Mouse (Mus musculus) telencephalon, adult 2 months (tissue): ENCODE data around the gene Arhgef3.

Experiments
- DNase-seq: peaks from one replicate; pipeline ENCODE4 v3.0.0-alpha.2; 2011; ENCODE audit warnings: low read depth, low spot score

Arhgef3 gene

DNA sequence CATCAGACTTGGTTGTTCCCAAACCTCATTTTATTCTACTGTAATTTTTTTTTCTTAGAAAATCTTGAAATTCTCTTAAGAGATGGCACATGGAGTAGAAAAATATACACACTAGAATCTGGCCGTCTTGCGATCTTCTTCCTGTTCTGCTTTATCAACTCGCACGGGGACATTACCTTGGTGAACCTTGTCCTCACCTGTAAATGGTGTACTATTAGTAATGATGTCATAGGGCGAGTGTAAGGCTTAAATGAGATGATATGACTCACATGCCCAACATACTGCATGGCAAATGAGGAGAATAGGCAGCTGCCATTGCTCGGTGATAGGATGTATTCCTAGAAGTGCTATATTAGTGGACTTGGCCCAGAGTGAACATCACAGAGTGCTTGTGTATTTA, 49.9 kb downstream of the Arhgef3 start:
- no peak for DNase-seq

DNA sequence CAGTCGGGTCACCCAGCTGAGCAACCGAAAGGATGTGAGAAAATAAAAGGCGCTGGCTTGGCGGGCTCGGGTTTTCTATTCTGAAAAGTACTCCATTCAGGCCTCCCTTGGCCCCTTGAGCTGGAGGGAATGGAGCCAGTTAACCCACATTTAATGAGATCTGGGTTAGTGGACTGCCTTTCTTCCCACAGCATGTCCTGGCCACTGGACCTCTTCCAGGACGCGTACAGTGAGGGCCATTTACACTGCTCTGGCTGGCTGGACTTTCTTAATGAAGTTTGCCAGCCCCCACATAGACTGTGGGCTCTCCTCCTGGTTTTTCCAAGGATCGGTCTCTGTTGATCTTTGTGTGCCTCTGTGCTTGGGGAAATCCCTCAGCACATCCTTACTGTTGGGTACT, 52.1 kb downstream of the Arhgef3 start:
- no peak for DNase-seq

DNA sequence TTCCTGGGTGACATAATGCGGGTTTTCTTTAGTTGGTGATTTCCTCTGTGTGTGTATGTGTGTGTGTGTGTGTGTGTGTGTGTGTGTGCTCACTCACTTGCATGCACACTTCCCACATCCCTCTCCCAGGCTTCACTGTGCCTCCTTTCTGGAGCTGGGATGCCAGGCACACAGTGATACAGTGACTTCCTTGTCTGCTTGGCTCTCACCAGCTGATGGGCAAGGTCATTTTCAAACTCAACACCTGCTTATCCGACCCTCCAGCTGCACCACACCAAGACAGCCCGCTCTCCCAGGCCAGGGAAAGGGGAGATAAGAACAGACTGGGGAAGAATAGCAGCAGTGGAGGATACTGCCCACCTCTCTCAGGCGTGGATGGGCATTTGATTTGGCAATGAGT, 52.5 kb downstream of the Arhgef3 start:
- DNase-seq, result no peak

DNA sequence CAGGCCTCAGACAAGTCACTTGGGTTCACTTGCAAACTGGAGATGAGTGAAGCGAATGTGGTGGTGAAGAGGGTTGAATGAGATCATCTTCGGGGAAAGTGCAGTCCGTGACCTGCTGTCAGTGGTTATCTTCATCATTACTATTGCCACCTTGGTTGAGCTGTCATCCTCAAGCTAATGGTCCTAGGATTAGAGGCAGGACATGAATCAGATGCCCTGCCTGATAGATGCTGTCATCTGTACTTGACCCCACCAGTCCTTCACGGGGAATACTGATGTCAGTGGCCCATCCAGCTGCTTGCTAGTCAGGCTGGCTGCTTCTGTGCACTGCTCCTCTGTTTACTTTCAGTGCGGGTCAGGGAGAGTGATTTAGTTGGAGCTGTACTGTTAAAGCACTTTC, 53.7 kb downstream of the Arhgef3 start:
- no peak for DNase-seq

DNA sequence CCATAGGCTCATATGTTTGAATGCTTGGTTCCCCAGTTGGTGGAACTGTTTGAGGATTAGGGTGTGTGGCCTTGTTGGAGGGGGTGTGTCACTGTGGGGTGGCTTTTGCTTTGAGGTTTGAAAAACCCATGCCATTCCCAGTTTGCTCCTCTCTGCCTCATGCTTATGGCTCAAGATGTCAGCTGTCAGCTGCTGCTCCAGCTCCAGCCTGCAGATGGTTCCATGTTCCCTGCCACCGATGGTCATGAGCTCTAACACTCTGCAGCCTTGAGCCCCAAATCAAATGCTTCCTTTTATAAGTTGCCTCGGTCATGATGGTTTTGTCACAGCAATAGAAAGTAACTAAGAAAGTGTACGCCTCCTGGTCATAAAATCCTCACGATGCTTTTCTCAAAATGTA, 54.6 kb downstream of the Arhgef3 start:
- no peak for DNase-seq

DNA sequence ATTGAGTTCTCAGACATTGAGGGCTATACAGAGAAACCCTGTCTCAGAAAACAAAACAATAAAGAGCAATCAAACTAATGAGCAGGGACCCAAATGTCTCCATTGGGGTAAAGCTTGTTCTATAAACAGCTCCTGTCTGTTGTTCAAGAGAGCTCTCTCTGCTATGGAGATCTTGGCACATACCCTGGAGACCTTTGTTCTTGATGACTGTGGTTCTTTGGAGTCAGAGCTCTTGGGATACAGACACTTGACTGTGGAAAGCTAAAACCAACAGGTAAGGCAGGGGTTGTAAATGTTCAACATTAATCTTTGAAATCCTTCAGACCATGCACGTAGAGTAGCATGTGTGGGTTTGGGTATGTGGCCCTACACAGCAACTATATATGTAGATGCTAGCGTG, 55.7 kb downstream of the Arhgef3 start:
- DNase-seq, result no peak

DNA sequence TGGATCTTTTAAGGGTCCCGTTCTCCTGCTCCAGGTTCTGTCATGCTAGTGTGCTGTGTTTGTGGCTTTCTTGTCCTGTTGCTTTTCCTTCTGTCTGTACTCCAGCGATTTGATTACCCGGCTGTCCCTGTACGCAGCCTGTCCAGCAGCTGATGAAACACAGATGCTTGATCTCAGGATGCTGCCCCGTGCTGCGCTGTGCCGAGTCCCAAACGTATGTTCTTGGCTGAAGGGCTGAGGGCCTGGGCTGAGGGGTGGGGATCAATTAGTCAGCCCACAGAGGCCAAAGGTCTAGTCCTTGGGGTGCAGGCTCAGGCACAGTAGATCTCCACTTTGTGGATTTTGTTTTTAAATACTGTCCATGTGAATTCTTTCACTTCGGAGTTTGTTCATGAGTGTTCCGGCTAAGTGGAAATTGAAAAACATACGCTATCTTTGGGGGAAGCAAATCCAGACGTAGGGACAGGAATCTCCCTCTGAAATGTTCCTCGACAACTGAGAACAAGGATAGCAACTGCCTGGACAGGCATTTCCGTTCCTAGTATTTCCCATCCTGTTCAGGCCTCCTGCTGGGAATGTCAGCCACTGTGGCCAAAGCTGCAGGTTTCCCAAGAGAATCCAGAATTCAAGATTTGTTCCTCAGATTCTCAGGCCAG, 56.6 kb downstream of the Arhgef3 start:
- no peak for DNase-seq

DNA sequence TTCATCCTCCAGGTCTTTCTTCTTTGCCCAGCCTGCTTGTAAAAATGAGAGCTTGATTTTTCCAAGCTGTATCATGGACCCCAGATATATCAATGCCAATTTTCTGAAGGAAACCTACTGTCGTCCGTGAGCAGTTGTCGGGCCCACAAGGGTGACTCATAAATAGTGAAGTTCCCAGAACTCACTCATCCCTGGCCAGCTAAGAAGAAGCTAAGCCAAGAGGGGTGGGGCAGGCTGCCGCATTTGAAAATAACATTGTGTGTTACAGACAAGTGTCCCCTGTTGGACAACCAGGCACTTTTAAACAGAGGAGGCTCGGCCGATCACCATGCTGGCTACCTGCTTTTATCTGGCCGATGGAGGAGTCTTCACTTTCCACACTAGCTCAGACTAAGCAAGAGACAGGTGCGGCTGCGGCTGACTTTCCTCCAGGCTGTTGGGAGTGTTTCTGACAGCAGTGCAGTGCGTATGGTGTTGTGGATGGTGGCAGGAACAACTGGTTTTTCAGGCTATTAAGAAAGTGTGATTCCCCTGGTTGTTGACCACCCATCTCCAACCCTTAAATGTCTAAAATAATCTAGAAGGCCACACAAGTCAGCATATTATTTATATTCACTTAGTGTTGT, 58.6 kb downstream of the Arhgef3 start:
- no peak for DNase-seq

DNA sequence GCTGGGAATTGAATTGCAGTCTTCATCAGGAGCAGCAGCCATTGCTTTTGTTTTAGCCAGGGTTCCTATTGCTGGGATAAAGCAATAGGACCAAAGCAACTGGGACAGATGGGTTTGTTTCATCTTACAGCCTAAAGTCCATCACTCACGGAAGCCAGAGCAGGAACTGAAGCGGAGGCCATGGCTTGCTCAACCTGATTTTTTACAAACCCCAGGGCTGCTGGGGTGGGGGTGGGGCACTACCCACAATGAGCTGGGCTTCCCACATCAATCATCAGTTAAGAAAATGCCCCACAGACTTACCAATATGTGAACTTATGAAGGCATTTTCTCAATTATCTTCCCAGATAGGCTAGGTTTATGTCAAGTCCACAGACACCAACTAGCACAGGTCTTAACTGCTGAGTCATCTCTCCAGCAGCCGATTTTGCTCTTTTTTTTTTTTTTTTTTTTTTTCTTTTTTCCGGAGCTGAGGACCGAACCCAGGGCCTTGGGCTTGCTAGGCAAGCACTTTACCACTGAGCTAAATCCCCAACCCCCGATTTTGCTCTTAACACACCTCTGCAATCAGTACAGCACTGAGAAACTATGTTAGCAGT, 59.6 kb downstream of the Arhgef3 start:
- DNase-seq, result no peak

DNA sequence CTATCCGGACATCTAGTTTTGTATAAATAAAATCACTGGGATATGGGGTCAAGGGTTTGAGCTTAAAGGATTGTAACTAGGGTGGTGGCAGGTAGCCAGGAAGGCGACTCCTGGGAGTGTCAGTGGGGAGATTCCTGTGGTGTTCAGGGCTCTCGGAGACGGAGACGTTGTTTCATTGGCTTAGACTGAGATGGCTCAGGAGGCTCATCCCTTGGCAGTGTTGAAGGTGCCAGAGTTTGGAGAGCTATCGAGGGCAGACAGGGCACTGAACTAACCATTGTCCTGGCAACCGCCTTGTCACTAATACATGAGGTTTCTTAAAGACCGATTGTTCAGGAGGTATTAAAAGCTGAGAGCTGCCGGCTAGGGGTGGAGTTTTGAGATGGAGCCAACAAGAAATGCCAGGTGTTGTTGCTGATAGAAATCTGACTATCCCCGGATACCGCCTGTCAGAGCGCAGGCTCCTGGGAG, 60.2 kb downstream of the Arhgef3 start:
- DNase-seq, result no peak

DNA sequence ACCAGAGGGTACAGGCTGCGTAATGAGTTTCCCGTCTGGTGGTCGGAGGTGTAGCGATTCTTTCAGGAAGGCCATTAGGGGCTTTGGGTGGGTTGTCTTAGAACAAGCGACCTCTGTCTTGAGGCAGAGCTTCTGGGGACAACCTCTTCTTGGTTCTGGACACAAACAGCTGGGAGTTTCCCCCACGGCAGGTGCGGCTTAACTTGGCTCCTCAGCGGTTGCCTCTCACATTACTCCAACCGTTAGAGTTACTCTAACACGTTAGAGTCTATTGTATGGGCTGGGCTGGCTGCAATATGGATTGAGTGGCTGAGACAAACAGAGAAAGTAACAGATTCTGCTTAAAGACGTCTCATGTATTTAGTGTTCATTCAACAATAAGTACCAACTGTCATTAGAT, 60.6 kb downstream of the Arhgef3 start:
- no peak for DNase-seq

DNA sequence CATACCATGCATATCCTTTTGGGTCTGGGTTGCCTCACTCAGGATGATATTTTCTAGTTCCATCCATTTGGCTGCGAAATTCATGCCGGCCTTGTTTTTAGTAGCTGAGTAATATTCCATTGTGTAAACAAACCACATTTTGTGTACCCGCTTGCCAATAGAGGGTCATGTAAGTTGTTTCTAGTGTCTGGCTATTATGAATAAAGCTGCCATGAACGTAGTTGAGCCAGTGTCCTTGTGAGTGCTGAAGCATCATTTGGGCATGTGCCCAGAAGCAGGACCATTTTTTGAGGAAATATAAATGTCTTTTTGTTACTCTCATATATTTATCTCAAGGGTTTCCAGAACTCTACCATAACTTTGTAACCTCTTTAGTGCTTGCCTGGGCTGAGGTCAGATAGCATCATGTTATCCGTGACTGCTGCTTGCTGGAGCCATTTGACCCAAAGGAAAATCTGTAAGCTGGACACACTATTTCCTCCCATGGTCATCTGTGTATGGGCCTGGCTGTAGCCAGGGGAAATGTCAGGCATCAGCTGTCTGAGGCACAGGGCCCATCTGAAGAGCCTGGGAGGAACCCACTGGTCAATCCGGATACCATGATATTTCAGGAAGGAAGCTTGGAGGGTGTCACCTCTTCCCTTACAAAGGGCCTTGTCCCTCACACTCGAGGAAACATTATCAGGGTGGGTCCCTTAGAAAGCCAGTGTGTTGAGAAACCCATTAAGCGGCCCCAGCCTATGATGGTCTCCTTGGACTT, 63.3 kb downstream of the Arhgef3 start:
- DNase-seq, result no peak

DNA sequence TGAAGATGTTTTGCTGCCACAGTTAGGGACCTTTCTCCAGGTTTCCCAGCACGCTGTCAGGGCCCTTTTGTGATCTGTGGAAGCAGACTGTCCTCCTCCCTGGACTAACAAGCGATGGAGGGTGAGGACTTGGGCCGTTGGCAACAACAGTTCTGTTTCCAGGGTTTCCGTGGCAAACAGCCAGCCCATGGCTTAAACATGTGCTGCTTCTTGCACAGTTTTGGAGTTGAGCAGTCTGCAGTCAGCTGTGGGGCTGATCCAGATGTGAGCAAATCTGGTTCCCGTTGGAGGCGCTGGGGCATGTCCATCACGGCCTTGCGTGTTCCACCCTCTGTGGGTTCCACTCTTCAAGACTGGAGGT, 63.8 kb downstream of the Arhgef3 start:
- no peak for DNase-seq

DNA sequence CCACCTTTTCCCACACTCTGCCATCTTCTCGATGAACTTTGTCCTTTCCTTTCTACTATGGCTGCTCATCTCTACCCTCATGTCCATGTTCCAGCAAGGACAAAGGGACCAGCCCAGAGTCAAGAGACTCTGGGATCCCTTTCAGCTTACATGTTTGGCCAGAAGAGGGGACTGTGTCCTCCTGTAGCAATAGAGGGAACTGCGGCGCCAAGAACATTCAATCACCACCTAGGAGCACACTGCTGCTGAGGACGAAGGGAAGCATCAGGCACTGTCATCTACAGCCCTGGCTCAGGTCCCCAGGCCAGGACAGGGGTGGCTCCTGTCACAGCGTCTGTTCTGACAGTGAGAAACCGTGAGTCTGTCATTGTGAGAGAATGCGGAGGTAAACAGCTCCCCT, 65.1 kb downstream of the Arhgef3 start:
- DNase-seq, result no peak

DNA sequence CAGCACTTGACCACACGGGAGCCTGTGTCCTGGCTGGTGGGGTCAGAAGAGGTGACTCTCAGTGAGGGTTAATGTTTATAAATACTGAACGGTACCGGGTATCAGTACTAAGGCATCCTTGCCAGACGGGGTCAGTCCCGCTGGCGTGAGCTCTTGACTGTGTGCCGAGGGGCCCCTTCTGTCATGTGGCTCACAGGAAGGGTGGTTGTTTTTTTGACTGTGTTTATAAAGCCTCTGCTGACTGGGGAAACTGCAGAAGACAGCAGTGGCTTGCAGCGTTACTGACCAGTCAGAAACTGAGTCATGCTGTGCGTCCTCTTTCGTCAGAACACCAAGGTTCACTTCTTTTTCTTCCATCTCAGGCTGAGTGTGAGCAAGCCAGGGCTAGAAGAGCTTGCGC, 67.4 kb downstream of the Arhgef3 start:
- no peak for DNase-seq

DNA sequence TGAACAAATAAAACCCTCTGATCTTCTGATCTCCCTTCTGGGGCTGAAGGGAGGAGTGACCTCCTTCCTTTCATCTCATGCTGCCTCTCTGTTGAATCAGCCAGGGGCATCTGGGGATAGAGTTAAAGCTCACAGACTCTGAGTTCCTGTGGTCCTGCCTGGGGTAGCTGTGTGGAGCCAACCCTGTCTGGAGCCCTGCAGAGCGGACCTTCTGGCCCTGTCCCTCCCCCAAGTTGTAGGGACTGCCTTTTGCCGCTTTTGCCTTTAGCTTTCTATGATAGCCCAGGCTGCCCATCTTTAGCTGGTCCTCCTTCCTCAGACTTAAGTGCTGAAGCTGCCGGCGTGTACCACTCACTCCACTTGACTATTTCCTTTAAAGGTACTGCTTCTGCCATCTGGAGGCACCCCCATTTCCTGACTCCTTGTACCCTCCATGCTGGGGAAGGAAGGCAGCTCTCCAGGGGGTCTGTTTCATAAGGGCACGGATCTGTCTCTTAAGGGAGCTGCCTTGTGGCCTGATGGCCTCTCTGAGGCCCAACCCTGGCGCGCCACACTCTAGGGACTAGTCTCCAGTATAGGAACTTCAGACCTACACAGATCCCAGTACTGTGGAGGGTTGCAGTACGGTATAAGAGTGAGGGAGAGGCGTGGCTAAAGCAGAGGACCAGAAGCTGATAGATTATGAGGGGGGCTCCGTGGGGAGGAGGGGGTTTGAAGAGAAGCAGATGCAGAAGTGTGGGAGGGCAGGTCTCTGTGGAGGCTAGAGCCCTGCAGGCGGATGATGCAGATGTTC, 68.1 kb downstream of the Arhgef3 start:
- DNase-seq, result no peak

DNA sequence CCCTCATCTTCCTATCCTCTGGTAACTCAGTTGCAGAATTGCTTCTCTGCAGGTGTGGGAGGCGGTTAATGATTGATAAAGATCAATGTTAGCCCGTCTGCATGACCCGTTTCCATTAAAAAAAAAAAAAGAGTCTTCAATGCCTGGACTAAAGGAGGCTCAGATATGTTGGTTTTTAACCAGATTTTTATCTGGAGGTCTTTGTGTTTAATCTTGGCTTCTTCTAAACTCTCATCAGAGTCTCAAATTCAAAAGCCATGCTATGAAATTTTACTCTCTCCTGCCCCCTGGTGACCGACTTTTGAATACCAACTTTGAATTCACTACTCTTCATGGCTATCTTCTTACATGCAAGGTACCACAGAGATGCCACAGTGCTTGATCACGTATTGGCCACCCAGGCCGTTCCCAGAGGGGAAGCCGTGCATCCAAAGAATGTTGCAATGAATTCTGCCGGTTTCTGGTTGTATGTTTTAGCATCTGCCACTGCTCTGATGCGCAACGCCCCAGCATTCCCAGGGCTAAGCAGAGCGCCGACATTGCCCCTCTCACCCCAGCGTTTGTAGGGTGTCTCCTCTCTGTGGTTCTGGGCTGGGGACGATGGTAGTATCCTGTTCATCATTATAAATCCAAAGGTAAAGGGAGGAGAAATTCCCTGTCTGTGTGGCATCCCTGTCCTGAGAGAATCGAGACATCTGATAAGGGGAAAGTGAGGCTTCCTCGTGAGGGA, 69.0 kb downstream of the Arhgef3 start:
- DNase-seq, result peak; percentile 24

DNA sequence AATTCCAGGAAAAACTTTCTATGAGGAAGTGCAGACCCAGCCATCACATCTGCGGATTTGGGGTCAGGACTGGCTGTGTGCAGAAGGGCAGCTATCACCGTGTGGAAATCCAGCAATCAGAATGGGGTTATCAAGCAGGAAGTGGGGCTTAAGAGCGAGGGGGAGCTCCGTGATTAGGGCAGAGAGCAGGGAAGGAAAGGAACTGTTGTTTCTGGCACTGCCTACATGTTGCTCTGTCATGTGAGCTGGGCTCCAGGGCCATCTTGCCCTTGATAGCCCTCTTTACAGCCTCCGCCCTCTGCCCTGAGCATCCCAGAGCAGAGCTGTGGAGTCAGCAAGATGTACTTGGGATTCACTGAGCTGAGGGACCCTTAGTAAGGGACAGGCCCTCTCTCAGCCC, 71.2 kb downstream of the Arhgef3 start:
- no peak for DNase-seq

DNA sequence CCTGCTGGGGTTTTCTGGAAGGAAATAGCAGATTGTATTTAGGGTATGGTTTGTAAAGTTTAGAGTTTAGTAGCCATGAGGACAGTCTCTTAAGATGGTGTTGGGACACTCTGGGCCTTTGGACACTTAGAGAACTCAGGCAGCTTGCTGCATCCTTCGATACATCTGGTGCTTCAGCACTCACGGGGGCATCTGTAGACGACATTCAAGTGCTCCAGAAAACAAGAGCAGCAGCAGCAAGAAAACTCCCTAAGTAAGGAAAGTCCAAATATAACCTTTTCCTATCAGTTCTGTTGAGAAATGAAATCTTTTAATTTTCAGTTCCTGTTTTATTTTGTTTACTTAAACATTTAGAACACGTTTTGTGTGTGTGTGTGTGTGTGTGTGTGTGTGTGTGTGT, 71.9 kb downstream of the Arhgef3 start:
- no peak for DNase-seq

DNA sequence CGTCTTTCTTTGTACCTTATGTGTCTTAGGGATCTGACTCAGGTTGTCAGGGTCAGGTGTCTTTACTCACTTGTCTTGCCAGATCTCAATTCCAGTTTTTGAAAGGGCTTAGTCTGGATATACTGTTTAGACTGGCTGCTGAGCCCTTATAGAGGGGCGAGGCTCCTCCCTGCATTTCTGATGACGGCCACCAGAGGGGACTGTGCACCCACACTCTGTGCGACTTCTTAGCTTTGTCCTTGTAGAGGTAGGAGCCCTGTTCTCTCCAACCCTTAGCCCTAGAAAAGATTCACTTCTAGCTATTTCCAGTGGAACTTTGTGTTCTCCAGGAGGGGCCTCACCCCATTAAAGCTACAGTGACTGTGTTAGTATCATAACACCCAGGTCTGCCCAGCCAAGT, 72.3 kb downstream of the Arhgef3 start:
- DNase-seq, result peak; percentile 33

DNA sequence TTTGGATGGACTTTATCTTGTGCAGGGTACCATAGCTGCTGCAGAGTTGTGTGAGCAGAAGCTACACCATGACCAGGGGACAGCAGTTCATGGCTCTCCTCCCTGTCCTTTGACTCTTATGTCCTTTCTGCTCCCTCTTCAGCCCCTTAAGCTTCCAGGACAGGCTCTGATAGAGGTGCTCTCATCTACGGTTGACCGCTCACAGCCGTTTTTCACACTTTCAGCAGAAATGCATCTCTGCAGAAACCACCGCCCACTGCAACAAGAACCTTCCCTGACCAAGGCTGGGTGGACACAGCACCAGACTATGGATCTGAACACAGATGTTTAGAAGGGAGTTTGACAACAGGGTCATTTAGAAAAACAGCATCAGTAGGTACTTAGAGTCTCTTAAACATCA, 73.2 kb downstream of the Arhgef3 start:
- DNase-seq, result no peak
